Mouse (Mus musculus): ENCODE data around the gene H2al1h.
"Not testable (repeated sequence)": the region's sequence is repeated elsewhere in the genome, so short reads cannot be mapped to it uniquely, and the experiment has no call there.

Gene H2al1h

DNA sequence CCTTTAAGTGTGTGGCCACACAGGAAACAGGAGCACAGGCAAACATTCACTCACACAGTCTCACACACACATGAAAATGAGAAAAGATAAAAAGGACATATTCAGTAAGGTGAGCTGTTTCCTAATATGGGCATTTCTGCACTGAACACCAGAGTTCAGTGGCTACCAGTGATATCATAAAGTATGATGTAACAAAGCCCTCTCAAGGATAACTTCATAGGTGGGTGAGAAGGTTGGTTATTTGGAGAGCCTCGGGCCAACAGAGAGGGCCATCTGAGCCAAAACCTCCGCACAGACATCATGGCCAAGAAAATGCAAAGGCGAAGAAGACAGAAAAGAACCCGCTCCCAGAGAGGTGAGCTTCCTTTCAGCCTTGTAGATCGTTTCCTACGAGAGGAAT is at the start of gene H2al1h:
Gene H2al1h, plus strand, starts transcription at position 301 of the 400 bp plus-strand sequence.
- DNase-seq (ENCODE audit: low spot score in 2 of 2), result not testable (repeated sequence)

DNA sequence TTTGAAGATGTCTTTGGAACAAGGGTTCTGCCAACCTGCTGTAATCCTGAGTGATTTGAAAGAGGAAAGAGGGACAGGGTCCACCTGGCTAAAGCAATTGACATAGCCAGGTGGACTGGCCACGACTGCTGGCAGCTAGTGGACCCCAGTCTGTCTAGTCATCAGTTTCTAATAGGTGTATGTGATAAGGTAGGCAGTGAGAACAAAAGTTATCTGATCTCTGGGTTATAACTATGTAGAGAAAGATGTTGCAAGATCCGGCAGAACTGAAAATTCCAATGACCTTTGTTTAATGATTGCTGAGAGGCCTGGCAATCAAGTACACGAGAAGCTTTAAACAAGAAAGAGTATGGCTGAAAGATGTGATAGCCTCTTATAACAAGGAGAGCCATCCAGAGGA is 48.1 kb upstream of the H2al1h start:
- no peak for DNase-seq (ENCODE audit: low spot score in 2 of 2)

DNA sequence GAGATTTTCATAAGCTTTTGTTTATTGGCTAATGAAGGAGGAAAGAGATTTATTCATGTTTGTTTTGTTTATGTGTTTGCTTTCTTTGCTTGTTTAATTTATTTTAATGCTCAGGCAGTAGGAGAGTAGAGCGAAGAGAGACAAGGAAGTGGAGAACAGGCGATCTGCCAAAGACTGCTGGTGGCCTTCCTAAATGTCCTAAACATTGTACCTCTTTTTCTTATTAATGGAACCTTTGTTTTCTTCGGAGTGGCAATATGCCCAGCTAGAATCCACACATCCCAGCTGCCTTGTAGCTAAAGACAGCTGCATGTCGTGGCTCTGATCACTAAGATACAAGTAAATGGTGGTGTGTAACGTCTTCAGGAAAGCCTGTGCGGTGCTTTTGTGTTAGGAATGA is 44.2 kb upstream of the H2al1h start:
- no peak for DNase-seq (ENCODE audit: low spot score in 2 of 2)

DNA sequence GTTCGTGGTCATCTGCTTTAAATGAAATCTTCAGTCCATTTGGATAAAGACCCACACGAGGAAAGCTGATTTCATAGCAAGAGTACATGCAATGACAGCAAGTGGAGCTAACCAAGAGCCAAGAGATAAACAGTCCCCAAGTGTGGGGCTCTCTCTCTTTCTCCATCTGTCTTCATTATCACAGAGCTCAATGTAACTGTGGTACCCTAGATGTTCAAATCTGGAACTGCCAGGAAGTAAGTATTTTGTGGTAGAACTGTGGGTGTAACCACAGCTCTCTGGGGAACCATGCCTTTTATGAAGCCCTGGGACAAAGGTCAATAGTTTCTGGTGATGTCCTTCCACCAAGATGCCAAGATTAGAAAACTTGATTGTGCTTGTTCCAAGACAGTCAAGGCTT is 40.6 kb upstream of the H2al1h start:
- DNase-seq (ENCODE audit: low spot score in 2 of 2), result no peak

DNA sequence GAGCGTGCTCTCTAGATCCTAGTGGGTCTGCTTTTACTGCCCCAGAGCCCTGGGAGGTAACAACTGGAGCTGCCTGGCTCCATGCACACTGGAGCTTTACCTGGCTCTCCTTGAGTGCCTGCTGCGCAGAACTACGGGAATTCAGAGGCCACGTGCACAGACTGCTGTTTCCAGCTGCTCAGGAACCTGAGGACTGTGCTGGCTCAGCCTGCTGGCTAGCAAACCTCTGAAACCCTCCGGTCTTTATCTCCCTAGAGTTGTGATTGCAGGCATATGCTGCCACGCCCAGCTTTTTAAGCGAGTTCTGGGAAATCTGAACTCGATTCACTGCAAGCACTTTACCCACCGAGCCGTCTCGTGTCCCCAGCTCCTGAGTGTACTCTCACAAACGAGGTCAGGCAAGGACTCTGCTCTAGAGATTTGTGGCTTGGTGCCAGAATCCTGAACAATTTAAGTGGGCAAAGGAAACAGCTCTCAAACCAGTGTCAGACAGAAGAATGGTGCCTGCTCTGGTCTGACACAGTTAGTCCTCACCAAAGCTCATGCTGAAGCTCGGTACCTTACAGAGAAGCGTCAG is 32.9 kb upstream of the H2al1h start:
- no peak for DNase-seq (ENCODE audit: low spot score in 2 of 2)

DNA sequence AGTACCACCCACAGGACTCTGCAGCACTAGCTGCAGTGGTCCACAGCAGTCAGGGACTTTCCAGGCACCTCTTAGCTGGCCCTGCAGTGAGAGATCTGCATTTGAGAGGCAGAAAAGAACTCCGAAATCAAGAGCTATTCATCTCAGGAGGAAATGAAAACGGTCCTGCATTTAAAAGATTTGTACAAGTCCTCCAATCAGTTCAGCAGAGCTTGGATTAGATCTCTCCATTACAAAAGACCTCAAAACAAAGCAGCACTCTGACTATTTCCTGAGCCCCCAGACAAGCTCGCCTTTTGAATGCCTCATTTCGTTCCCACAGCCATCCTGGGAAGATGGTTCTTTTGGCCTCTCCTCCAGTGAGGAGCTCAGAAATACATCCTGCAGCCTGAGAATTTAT is 32.0 kb upstream of the H2al1h start:
- no peak for DNase-seq (ENCODE audit: low spot score in 2 of 2)

DNA sequence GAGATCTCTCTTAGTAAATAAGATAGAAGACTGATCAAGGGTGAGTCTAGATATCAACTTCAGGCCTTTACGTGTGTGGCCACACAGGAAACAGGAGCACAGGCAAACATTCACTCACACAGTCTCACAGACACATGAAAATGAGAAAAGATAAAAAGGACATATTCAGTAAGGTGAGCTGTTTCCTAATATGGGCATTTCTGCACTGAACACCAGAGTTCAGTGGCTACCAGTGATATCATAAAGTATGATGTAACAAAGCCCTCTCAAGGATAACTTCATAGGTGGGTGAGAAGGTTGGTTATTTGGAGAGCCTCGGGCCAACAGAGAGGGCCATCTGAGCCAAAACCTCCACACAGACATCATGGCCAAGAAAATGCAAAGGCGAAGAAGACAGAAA is 22.3 kb upstream of the H2al1h start, which contains the start of gene H2al1a:
Gene H2al1a, plus strand, starts transcription at position 301 of the 400 bp plus-strand sequence.
- not testable (repeated sequence) for DNase-seq (ENCODE audit: low spot score in 2 of 2)

DNA sequence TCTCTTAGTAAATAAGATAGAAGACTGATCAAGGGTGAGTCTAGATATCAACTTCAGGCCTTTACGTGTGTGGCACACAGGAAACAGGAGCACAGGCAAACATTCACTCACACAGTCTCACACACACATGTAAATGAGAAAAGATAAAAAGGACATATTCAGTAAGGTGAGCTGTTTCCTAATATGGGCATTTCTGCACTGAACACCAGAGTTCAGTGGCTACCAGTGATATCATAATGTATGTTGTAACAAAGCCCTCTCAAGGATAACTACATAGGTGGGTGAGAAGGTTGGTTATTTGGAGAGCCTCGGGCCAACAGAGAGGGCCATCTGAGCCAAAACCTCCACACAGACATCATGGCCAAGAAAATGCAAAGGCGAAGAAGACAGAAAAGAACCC is 19.2 kb upstream of the H2al1h start, which contains the start of gene H2al1b:
Gene H2al1b, plus strand, starts transcription at position 301 of the 400 bp plus-strand sequence.
- DNase-seq (ENCODE audit: low spot score in 2 of 2), result not testable (repeated sequence)

DNA sequence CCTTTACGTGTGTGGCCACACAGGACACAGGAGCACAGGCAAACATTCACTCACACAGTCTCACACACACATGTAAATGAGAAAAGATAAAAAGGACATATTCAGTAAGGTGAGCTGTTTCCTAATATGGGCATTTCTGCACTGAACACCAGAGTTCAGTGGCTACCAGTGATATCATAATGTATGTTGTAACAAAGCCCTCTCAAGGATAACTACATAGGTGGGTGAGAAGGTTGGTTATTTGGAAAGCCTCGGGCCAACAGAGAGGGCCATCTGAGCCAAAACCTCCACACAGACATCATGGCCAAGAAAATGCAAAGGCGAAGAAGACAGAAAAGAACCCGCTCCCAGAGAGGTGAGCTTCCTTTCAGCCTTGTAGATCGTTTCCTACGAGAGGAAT is 15.9 kb upstream of the H2al1h start, which contains the start of gene H2al1c:
Gene H2al1c, plus strand, starts transcription at position 301 of the 400 bp plus-strand sequence.
- not testable (repeated sequence) for DNase-seq (ENCODE audit: low spot score in 2 of 2)

DNA sequence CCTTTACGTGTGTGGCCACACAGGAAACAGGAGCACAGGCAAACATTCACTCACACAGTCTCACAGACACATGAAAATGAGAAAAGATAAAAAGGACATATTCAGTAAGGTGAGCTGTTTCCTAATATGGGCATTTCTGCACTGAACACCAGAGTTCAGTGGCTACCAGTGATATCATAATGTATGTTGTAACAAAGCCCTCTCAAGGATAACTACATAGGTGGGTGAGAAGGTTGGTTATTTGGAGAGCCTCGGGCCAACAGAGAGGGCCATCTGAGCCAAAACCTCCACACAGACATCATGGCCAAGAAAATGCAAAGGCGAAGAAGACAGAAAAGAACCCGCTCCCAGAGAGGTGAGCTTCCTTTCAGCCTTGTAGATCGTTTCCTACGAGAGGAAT is 12.8 kb upstream of the H2al1h start, which contains the start of gene H2al1d:
Gene H2al1d, plus strand, starts transcription at position 301 of the 400 bp plus-strand sequence.
- not testable (repeated sequence) for DNase-seq (ENCODE audit: low spot score in 2 of 2)

DNA sequence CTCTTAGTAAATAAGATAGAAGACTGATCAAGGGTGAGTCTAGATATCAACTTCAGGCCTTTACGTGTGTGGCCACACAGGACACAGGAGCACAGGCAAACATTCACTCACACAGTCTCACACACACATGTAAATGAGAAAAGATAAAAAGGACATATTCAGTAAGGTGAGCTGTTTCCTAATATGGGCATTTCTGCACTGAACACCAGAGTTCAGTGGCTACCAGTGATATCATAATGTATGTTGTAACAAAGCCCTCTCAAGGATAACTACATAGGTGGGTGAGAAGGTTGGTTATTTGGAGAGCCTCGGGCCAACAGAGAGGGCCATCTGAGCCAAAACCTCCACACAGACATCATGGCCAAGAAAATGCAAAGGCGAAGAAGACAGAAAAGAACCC is 9.7 kb upstream of the H2al1h start, which contains the start of gene H2al1e:
Gene H2al1e, plus strand, starts transcription at position 301 of the 400 bp plus-strand sequence.
- not testable (repeated sequence) for DNase-seq (ENCODE audit: low spot score in 2 of 2)

DNA sequence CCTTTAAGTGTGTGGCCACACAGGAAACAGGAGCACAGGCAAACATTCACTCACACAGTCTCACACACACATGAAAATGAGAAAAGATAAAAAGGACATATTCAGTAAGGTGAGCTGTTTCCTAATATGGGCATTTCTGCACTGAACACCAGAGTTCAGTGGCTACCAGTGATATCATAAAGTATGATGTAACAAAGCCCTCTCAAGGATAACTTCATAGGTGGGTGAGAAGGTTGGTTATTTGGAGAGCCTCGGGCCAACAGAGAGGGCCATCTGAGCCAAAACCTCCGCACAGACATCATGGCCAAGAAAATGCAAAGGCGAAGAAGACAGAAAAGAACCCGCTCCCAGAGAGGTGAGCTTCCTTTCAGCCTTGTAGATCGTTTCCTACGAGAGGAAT is 6.4 kb upstream of the H2al1h start, which contains the start of gene H2al1f:
Gene H2al1f, plus strand, starts transcription at position 301 of the 400 bp plus-strand sequence.
- not testable (repeated sequence) for DNase-seq (ENCODE audit: low spot score in 2 of 2)

DNA sequence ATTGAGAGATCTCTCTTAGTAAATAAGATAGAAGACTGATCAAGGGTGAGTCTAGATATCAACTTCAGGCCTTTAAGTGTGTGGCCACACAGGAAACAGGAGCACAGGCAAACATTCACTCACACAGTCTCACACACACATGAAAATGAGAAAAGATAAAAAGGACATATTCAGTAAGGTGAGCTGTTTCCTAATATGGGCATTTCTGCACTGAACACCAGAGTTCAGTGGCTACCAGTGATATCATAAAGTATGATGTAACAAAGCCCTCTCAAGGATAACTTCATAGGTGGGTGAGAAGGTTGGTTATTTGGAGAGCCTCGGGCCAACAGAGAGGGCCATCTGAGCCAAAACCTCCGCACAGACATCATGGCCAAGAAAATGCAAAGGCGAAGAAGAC is 3.3 kb upstream of the H2al1h start, which contains the start of gene H2al1g:
Gene H2al1g, plus strand, starts transcription at position 301 of the 400 bp plus-strand sequence.
- not testable (repeated sequence) for DNase-seq (ENCODE audit: low spot score in 2 of 2)

DNA sequence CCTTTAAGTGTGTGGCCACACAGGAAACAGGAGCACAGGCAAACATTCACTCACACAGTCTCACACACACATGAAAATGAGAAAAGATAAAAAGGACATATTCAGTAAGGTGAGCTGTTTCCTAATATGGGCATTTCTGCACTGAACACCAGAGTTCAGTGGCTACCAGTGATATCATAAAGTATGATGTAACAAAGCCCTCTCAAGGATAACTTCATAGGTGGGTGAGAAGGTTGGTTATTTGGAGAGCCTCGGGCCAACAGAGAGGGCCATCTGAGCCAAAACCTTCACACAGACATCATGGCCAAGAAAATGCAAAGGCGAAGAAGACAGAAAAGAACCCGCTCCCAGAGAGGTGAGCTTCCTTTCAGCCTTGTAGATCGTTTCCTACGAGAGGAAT is 3.1 kb downstream of the H2al1h start, which contains the start of gene H2al1i:
Gene H2al1i, plus strand, starts transcription at position 301 of the 400 bp plus-strand sequence.
- DNase-seq (ENCODE audit: low spot score in 2 of 2), result not testable (repeated sequence)

DNA sequence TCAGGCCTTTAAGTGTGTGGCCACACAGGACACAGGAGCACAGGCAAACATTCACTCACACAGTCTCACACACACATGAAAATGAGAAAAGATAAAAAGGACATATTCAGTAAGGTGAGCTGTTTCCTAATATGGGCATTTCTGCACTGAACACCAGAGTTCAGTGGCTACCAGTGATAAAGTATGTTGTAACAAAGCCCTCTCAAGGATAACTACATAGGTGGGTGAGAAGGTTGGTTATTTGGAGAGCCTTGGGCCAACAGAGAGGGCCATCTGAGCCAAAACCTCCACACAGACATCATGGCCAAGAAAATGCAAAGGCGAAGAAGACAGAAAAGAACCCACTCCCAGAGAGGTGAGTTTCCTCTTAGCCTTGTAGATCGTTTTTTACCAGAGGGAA is 6.2 kb downstream of the H2al1h start, which contains the start of gene H2al1j:
Gene H2al1j, plus strand, starts transcription at position 301 of the 400 bp plus-strand sequence.
- DNase-seq (ENCODE audit: low spot score in 2 of 2), result not testable (repeated sequence)

DNA sequence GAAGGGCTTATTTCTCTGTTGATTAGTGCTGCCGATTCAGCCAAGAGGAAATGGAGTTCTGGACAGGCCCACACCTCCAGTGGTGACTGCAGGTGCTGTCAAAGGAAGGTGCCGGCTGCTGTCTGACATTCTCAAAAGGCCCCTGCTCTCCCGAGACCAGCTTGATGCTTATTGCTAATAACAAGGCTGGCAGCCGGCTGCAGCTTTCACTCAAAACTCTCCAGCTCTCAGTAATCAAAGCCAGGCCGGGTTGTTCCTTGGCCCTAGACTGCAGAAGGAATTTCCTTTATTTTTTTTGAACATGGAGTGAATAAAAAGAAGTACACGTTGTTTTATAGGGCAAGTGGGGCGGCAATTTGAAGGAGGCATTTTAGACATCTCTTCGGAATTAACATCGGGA is 24.5 kb downstream of the H2al1h start:
- no peak for DNase-seq (ENCODE audit: low spot score in 2 of 2)

DNA sequence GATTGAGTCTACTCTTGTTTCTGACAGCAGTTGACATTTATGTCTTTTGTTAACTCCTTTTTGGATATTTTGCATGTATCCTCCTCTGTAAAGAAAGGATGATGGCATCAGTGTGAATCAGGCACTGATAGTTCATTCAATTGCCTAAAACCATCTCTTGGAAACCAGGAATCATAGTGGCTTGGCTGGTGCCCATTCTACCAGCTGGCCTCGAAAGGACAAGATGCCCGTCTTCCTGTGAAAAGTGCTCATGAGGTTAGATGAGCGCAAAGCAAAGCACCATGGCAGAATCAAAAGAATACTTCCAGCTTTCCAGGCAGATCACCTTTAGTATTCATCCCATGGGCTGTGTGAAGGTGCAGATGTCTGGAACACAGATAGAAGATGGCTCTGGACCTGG is 25.5 kb downstream of the H2al1h start:
- DNase-seq (ENCODE audit: low spot score in 2 of 2), result no peak

DNA sequence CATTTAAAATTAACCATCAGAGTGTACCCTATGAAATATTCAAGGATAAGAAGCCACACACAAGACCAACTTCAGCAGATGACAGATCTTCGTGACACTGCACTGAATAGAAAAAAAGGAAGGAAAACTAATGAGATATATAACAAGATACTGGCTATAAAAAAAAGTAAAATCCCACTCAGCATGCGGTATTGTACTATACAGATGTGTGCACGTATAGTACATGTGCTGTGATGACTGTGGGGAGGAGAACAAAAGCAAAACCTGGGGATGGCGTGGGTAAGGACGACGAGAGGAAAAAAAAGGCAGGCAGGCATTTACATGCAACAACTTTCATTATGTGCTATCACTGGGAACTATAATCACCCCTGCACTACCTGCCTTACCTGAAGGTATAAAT is 39.5 kb downstream of the H2al1h start:
- DNase-seq (ENCODE audit: low spot score in 2 of 2), result no peak

DNA sequence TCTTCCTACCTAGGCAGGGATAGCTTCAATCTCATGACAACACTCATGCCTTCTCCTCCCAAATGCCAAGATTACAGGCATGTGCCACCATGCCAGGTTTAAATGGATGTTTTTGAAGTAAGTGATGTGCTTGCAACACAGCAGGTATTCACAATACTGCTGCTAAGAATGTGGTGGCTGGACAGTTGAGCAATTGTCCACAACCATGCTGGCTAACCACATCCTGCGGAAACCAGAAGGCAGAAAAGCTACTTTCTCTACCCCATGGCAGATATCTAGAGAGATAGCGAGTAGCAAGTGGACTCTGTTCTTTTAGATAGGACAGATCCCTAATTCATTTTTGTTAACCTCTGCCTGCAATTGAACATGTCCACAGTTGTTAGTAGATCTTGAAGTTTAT is 40.0 kb downstream of the H2al1h start:
- DNase-seq (ENCODE audit: low spot score in 2 of 2), result no peak

DNA sequence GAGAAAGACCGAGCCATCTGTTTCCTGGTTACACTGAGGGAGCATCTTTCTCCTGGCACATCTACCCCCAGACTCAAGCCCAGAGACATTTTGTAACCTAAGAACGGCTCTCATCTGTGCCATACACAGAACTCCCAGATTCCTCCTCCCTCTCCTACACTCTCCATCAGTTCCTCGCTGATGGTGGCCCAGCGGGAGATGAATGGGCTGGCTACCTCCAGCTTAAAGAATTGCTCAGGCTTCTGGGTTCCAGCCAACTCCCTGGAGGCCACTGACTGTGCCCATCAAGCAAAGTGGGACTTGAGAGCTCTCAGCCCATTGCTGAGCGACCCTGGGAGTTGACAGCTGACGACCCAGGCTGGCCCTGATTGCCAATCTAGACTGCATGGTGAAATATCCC is 42.6 kb downstream of the H2al1h start:
- no peak for DNase-seq (ENCODE audit: low spot score in 2 of 2)

DNA sequence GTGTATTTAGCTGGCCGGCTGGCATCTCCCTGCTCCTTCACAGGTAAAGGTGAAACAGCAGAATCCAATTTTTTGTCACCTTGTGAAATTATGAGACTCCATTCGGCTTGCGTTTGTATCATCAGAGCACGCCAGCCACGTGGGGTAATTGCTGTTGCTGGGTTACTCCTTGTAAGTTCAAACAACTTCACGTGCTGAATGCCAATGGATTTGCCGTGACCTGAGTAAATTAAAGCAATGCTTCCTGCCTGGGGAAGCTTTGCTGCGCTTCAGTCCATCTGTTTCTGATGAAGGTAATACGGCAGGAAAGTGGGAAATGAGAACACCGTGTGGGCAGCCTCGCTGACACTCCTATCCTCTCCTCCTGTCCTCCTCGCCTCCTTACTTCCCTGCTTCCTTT is 43.9 kb downstream of the H2al1h start:
- DNase-seq (ENCODE audit: low spot score in 2 of 2), result no peak

Data from urinary bladder, postnatal 36 days (tissue).